Mouse (Mus musculus) liver, embryonic 11.5 days (tissue): ENCODE results near the gene Nms. TPM values are rescaled to one million over a fixed set of nuclear protein-coding genes. Genes with fewer than 3 reads are reported as not detected.

ENCODE experiments used
- ATAC-seq: fragments of 200-750 bp; cut with Nextera tagmentation; replicated peaks from 2 replicates; pipeline ENCODE4 v1.8.0; 2017; ENCODE audit warnings: moderate number of reproducible peaks, mild to moderate bottlenecking, moderate TSS enrichment, moderate library complexity; ENCODE audit not compliant: low FRiP score
- DNase-seq: peaks from one replicate; pipeline ENCODE4 v3.0.0-alpha.2; 2017; ENCODE audit warnings: low spot score
- H3K27ac ChIP-seq: fragments of 300-500 bp; sonication (generic); 2 replicates; pipeline ENCODE4 v1.5.1; 2014; ENCODE audit warnings: mild to moderate bottlenecking, low read depth, low read length, control low read depth
- H3K27me3 ChIP-seq: fragments of 300-500 bp; sonication (generic); replicated peaks from 2 replicates; pipeline ENCODE4 v1.6.1; 2014; ENCODE audit warnings: low read length, mixed read lengths; ENCODE audit not compliant: control insufficient read depth, insufficient read depth
- H3K36me3 ChIP-seq: fragments of 300-500 bp; sonication (generic); 2 replicates; pipeline ENCODE4 v1.6.1; 2014; ENCODE audit warnings: mild to moderate bottlenecking, low read length, moderate library complexity, mixed read lengths; ENCODE audit not compliant: control insufficient read depth, insufficient read depth
- H3K4me1 ChIP-seq: fragments of 300-500 bp; sonication (generic); replicated peaks from 2 replicates; pipeline ENCODE4 v1.6.1; 2014; ENCODE audit warnings: low read length, mixed read lengths; ENCODE audit not compliant: control insufficient read depth, insufficient read depth
- H3K4me2 ChIP-seq: fragments of 300-500 bp; sonication (generic); 2 replicates; pipeline ENCODE4 v1.6.1; 2014; ENCODE audit warnings: mild to moderate bottlenecking, control low read depth, moderate library complexity
- H3K4me3 ChIP-seq: fragments of 300-500 bp; sonication (generic); 2 replicates; pipeline ENCODE4 v1.5.1; 2014; ENCODE audit warnings: low read depth, low read length, control low read depth
- H3K9ac ChIP-seq: fragments of 300-500 bp; sonication (generic); 2 replicates; pipeline ENCODE4 v1.6.1; 2014; ENCODE audit warnings: low read depth, low read length, control low read depth
- H3K9me3 ChIP-seq: fragments of 300-500 bp; sonication (generic); 2 replicates; pipeline ENCODE4 v1.6.1; 2016; ENCODE audit warnings: low read length, inconsistent platforms, mixed read lengths; ENCODE audit not compliant: control insufficient read depth
- WGBS: fragments of 180-500 bp; shearing (Covaris S2); extraction: QIAGEN DNeasy Blood & Tissue Kit; methylation state at CpG from one replicate; pipeline ENCODE4 v1.1.7; 2014; 5-methylcytosine and 5-hydroxymethylcytosine counted together
- polyA plus RNA-seq: library from polyadenylated mRNA; unstranded; fragments of >200 nt; fragmentation: Nextera tagmentation; extraction: Ambion mirVana; gene quantifications from 2 replicates; pipeline ENCODE4 v1.2.1, GENCODE M21; 2014

Nms gene
- polyA plus RNA-seq: not detected in 2 replicates

DNA sequence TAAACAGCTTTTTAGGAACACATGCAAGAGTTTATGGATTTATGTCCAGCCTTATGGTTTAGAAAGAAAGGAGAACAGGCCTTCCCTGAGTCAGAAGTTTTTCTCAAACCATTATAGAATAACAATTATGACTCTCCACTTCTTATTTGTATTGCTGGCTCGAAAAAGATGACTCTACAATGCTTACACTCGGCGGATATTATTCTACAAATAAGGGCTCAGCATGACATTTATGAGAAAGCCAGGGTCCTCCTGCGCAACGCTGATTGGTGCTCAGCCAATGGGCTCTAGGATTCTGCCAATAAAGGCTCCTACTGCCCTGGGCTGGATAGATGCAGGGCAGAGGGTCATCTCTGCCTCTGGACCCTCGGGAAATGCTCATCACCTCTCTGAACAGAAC, at the start of gene Nms:
TSS of gene Nms (plus strand) at position 301 of the 400 bp plus-strand sequence.
- WGBS: 72% methylated on average over 6 of the region's 6 CpGs
- H3K9ac ChIP-seq: no peak within 1 kb of the TSS
- no peaks in the 10 kb centered on the region for H3K4me1 ChIP-seq
- H3K9me3 ChIP-seq: no peaks in the 10 kb centered on the region
- H3K27me3 ChIP-seq: no peaks in the 10 kb centered on the region
- no peak for DNase-seq
- no peak within 1 kb of the TSS for H3K4me2 ChIP-seq
- no peak within 1 kb of the TSS for H3K27ac ChIP-seq
- ATAC-seq: no peak
- H3K4me3 ChIP-seq: no peak within 1 kb of the TSS
- H3K36me3 ChIP-seq: no peaks in the 10 kb centered on the region

DNA sequence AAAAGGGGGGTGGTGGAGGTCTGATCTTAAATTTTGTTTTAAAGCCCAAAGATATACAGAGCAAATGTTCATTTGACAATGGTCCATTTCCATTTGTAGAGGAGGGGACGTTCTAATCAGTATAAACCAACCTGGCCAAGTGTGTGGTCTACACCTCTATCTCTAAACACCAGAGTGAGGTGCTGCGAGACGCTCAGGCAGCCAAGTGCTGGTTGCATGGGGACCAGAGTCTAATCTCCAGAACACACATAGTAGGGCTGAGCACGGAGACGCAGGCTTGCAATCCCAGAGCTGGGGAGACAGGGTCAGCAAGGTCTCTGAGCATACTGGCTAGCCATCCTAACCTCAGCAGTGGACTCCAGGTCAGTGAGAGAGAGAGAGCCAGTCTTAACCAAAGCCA, 47.5 kb upstream of the Nms start:
- peaks cover 2% of the 10 kb centered on the region for H3K27me3 ChIP-seq
- H3K27ac ChIP-seq: no peak overlapping the region
- H3K4me2 ChIP-seq: no peak overlapping the region
- H3K9ac ChIP-seq: no peak overlapping the region
- DNase-seq (no peak), ATAC-seq (no peak)
- H3K9me3 ChIP-seq: no peaks in the 10 kb centered on the region
- WGBS: 68% methylated on average over 5 of the region's 5 CpGs
- no peaks in the 10 kb centered on the region for H3K4me1 ChIP-seq
- no peaks in the 10 kb centered on the region for H3K36me3 ChIP-seq
- no peak overlapping the region for H3K4me3 ChIP-seq

DNA sequence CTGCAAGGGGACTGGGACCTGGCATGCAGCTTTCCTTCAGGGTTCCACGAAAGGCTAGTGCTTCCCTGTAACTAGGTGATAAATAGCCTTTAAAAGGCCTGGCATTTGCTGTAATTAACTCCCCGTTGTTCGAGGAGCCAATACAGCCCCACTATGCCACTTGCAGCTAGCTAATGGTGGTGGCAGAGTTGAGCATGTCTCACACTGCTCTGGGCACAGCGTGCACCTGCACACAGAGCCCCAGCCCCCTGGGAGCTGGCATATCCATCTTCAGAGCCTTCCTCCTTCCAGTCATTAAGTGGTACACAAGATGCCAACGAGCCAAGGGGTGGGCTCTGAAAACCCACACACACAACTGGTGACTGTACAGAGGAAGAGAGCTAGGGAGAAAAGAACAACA, 45.9 kb upstream of the Nms start:
- no peak overlapping the region for H3K4me2 ChIP-seq
- no peak for ATAC-seq
- H3K36me3 ChIP-seq: no peaks in the 10 kb centered on the region
- no peak overlapping the region for H3K9ac ChIP-seq
- DNase-seq: no peak
- no peaks in the 10 kb centered on the region for H3K9me3 ChIP-seq
- 67% methylated on average over 5 of the region's 5 CpGs for WGBS
- H3K4me3 ChIP-seq: no peak overlapping the region
- H3K27ac ChIP-seq: no peak overlapping the region
- H3K4me1 ChIP-seq: no peaks in the 10 kb centered on the region
- peaks cover 17% of the 10 kb centered on the region for H3K27me3 ChIP-seq

DNA sequence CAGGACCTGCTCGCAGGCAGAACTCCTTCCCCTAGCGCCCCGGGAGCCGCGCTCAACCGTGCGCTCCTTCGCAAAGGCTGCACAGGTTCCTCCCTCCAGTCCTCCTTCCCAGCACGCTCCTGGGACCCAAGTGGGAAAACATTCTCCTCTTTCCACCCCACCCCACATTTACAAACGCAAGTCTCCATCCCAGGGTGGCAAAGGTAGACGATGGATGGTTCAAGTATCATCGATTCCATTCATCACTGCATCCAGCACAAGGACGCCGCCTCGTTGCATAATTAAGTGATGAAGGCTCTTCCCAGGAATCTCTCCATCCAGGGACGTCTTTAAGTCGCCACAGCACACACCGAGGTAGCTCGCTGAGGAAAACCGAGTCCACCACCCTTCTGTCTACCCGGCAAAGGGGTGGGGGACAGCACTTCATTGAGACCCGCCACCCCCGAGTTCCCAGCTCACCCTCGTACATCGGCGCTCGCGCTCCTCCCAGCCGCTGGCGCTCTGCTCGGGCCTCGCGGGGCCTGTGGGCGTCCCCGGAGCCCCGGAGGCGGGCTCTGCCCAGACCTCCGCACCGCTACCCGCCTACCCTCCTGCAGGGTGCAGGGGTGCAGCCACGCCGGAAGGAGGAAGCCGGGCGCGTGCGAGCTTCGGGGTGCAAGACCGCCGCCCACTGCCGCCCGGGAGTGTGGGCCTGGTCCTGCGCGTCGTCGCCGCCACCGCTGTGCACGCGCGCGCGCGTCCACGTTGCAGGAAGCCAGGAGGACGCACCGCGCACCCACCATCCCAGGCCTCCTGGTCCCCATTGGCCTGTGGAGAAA, 41.3 kb upstream of the Nms start, which contains the start of gene Chst10:
TSS of gene Chst10 (minus strand) at position 731 of the 818 bp plus-strand sequence.
- 1% methylated on average over 67 of the region's 67 CpGs for WGBS
- H3K4me3 ChIP-seq: peak within 1 kb of the TSS; percentile 58
- no peaks in the 10 kb centered on the region for H3K4me1 ChIP-seq
- H3K9ac ChIP-seq: peak within 1 kb of the TSS; percentile 40; the same call in 1 of the 2 replicates
- H3K36me3 ChIP-seq: no peaks in the 10 kb centered on the region
- H3K9me3 ChIP-seq: no peaks in the 10 kb centered on the region
- ATAC-seq: peak; percentile 64
- H3K4me2 ChIP-seq: peak within 1 kb of the TSS; percentile 74
- H3K27ac ChIP-seq: no peak within 1 kb of the TSS
- H3K27me3 ChIP-seq: peaks cover 25% of the 10 kb centered on the region
- DNase-seq: peak; percentile 67

DNA sequence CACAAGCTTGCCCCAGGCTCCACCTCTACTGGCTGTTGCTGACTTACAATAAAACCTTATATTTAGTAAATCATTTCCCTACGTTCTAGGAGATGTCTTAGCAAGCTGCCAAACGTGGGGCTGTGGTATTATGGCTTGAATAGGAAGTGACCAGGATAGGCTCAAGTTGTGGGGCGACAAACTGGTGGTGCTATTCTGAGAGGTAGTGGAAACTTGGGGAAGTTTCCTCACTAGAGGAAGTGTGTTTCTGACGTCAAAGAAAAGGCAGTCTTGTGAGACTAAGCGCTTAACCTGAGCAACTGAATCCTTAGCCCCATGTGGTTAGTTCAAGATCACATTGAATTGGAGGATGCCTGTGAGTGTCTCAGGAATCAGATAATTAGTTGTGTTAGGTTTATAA, 36.4 kb upstream of the Nms start:
- no peak overlapping the region for H3K4me3 ChIP-seq
- H3K4me1 ChIP-seq: no peaks in the 10 kb centered on the region
- peaks cover 13% of the 10 kb centered on the region for H3K27me3 ChIP-seq
- DNase-seq: no peak
- no peak overlapping the region for H3K27ac ChIP-seq
- H3K36me3 ChIP-seq: no peaks in the 10 kb centered on the region
- H3K4me2 ChIP-seq: no peak overlapping the region
- H3K9me3 ChIP-seq: no peaks in the 10 kb centered on the region
- WGBS: 44% methylated on average over 5 of the region's 5 CpGs
- no peak overlapping the region for H3K9ac ChIP-seq
- no peak for ATAC-seq

DNA sequence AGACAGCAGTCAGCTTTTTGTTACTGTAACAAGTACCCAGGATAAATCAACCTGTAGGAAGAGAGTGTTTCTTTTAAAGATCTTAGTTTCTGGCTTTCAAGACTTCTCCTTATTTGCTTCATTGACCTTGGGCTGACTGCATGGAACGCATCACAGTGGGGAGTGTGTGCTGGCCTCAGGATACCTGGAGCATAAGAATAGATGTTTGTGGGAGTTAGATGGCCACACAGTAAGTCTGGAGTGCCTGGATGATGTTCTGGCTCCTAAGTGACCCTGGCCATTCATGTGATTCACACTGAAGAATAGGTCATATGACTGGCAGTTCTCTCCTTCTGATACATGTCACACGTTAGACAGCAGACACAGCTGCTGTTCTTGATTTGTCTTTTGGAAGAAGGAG, 35.0 kb upstream of the Nms start:
- Histone ChIP-seq H3K4me1 (no peaks in the 10 kb centered on the region), H3K4me3 (no peak overlapping the region), H3K9ac (no peak overlapping the region), H3K27ac (no peak overlapping the region), H3K4me2 (no peak overlapping the region), H3K36me3 (no peaks in the 10 kb centered on the region), H3K27me3 (0 out of 2 replicates have a peak, but pooled peaks cover 3% of the 10 kb centered on the region), H3K9me3 (no peaks in the 10 kb centered on the region)
- DNase-seq (no peak), ATAC-seq (no peak)
- 68% methylated on average over 2 of the region's 2 CpGs for WGBS

DNA sequence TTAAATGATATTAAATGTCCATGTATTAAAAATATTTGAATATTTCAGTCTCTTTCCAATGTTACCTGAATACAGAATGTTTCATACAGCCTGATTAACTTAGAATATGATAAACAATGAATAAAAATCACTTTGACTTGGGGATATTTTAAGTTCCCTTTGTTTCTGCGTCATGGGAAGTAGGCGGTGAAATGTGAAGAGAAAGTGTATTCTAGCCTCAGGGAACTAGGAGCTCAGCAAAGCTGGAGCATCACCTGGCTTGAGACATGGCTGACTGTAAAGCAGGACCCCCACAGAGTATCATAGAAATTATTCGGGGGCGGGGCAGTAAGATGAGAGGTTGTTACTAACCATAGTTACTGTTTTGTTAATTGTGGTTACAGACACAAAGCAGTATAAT, 10.0 kb upstream of the Nms start:
- no peaks in the 10 kb centered on the region for H3K27me3 ChIP-seq
- H3K27ac ChIP-seq: no peak overlapping the region
- ATAC-seq: no peak
- H3K4me2 ChIP-seq: no peak overlapping the region
- no peaks in the 10 kb centered on the region for H3K9me3 ChIP-seq
- WGBS: 72% methylated on average over 4 of the region's 4 CpGs
- no peaks in the 10 kb centered on the region for H3K4me1 ChIP-seq
- no peak for DNase-seq
- no peak overlapping the region for H3K4me3 ChIP-seq
- no peak overlapping the region for H3K9ac ChIP-seq
- H3K36me3 ChIP-seq: no peaks in the 10 kb centered on the region

DNA sequence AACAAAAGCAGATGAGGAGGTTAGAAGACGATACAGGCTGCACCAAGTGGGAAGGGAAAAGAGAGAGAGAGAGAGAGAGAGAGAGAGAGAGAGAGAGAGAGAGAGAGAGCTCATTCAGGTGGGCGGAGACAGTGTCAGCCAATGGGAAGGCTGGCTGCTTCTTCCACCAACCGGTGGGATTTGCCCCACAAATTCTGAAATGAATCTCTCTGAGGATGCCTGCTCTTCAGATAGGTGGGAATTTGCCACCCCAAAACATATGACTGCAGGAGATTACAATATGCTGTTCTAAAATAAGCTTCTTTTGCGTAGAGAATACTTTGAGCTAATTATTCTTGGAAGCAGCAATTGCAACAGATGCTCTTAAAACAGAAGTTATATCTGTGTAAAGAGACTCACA, 9.5 kb upstream of the Nms start:
- Histone ChIP-seq H3K36me3 (no peaks in the 10 kb centered on the region), H3K4me1 (no peaks in the 10 kb centered on the region), H3K4me2 (no peak overlapping the region), H3K9ac (no peak overlapping the region), H3K27ac (no peak overlapping the region), H3K27me3 (no peaks in the 10 kb centered on the region), H3K4me3 (no peak overlapping the region), H3K9me3 (no peaks in the 10 kb centered on the region)
- no peak for ATAC-seq
- WGBS: 73% methylated on average over 4 of the region's 4 CpGs
- DNase-seq: no peak

DNA sequence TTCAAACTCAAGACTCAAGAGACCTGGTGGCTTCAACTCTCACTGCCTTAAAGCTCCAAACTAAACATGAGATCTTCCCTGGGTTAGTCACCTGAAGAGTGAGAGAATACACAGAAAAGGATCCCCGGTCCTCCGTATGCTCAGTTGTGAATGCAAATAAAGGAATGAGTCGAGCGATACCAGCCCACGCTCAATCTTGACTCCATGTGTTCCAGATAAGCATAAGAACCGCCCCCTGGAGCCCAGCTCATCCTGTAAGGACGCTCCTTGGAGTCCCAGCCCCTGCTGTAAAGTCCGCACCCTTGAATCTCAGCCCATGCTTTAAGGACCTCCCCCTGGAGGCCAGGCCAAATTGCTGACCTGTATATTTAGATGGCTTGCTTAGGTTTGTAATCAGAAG, 8.2 kb upstream of the Nms start:
- H3K9ac ChIP-seq: no peak overlapping the region
- no peaks in the 10 kb centered on the region for H3K4me1 ChIP-seq
- H3K4me2 ChIP-seq: no peak overlapping the region
- H3K4me3 ChIP-seq: no peak overlapping the region
- no peak overlapping the region for H3K27ac ChIP-seq
- no peaks in the 10 kb centered on the region for H3K9me3 ChIP-seq
- no peak for DNase-seq
- H3K27me3 ChIP-seq: no peaks in the 10 kb centered on the region
- no peaks in the 10 kb centered on the region for H3K36me3 ChIP-seq
- 54% methylated on average over 8 of the region's 8 CpGs for WGBS
- no peak for ATAC-seq
